Mouse (Mus musculus) lung, embryonic 14.5 days (tissue): ENCODE data around the gene Bcas3. TPM values are rescaled to one million over a fixed set of nuclear protein-coding genes. Genes with fewer than 3 reads are reported as not detected.

Experiments used
- ATAC-seq: fragments of 200-750 bp; cut with Nextera tagmentation; 2 replicates; pipeline ENCODE4 v1.8.0; 2017; ENCODE audit warnings: mild to moderate bottlenecking, moderate TSS enrichment, moderate library complexity; ENCODE audit not compliant: insufficient read depth
- DNase-seq: peaks from one replicate; pipeline ENCODE4 v3.0.0-alpha.2; 2015
- H3K27ac ChIP-seq: fragments of 300-500 bp; sonication (generic); 2 replicates; pipeline ENCODE4 v1.5.1; 2014; ENCODE audit warnings: low read depth, mild to moderate bottlenecking, moderate library complexity
- H3K27me3 ChIP-seq: fragments of 300-500 bp; sonication (generic); 2 replicates; pipeline ENCODE4 v1.6.1; 2014; ENCODE audit warnings: low read length, control low read depth; ENCODE audit not compliant: insufficient read depth
- H3K36me3 ChIP-seq: fragments of 300-500 bp; sonication (generic); 2 replicates; pipeline ENCODE4 v1.6.1; 2014; ENCODE audit warnings: control low read depth; ENCODE audit not compliant: insufficient read depth
- H3K4me1 ChIP-seq: fragments of 300-500 bp; sonication (generic); 2 replicates; pipeline ENCODE4 v1.6.1; 2014; ENCODE audit warnings: antibody characterized with exemption, control low read depth; ENCODE audit not compliant: insufficient read depth
- H3K4me2 ChIP-seq: fragments of 300-500 bp; sonication (generic); 2 replicates; pipeline ENCODE4 v1.6.1; 2014; ENCODE audit warnings: mild to moderate bottlenecking
- H3K4me3 ChIP-seq: fragments of 300-500 bp; sonication (generic); 2 replicates; pipeline ENCODE4 v1.5.1; 2014; ENCODE audit warnings: low read depth, low read length
- H3K9ac ChIP-seq: fragments of 300-500 bp; sonication (generic); 2 replicates; pipeline ENCODE4 v1.6.1; 2014
- H3K9me3 ChIP-seq: fragments of 300-500 bp; sonication (generic); 2 replicates; pipeline ENCODE4 v1.6.1; 2016; ENCODE audit warnings: low read depth, low read length, control low read depth
- CTCF ChIP-seq: IDR thresholded peaks from 2 replicates; pipeline ENCODE4 v1.5.1; 2016; ENCODE audit warnings: antibody characterized with exemption, low read depth
- WGBS: fragments of 180-500 bp; shearing (Covaris S2); extraction: QIAGEN DNeasy Blood & Tissue Kit; methylation state at CpG from one replicate; pipeline ENCODE4 v1.1.7; 2014; 5-methylcytosine and 5-hydroxymethylcytosine counted together
- polyA plus RNA-seq: library from polyadenylated mRNA; unstranded; fragments of >200 nt; fragmentation: Nextera tagmentation; extraction: Ambion mirVana; gene quantifications from 2 replicates; pipeline ENCODE4 v1.2.1, GENCODE M21; 2014

Gene Bcas3
- polyA plus RNA-seq, 1 experiment from 2014 or later = 35.0 TPM

- H3K9ac ChIP-seq = peak overlapping the region; percentile 16; the same call in 1 of the 2 replicates
- no peak overlapping the region for H3K4me3 ChIP-seq
- H3K4me1 ChIP-seq = peaks cover 33% of the 10 kb centered on the region
- H3K36me3 ChIP-seq = no peaks in the 10 kb centered on the region
- WGBS = 20% methylated on average over 9 of the region's 9 CpGs
- H3K27me3 ChIP-seq = peaks cover 33% of the 10 kb centered on the region
- peak overlapping the region; percentile 25; the same call in 1 of the 2 replicates for H3K4me2 ChIP-seq
- TF ChIP-seq CTCF = no peak
- DNase-seq = peak; percentile 60
- no peaks in the 10 kb centered on the region for H3K9me3 ChIP-seq
- peak overlapping the region; percentile 40; the same call in 1 of the 2 replicates for H3K27ac ChIP-seq
- ATAC-seq = no peak
Measured at GRCm38 (mm10) chr11:85827342-85827741, 474.4 kb downstream of the Bcas3 start.

GRCm38 (mm10) chr11:85828691-85829519, 475.9 kb downstream of the Bcas3 start:
- 16% methylated on average over 38 of the region's 38 CpGs for WGBS
- no peak for TF ChIP-seq CTCF
- peak; percentile 47 for DNase-seq
- Histone ChIP-seq H3K4me1 (peaks cover 28% of the 10 kb centered on the region), H3K9ac (peak overlapping the region; percentile 99), H3K4me2 (peak overlapping the region; percentile 93), H3K9me3 (no peaks in the 10 kb centered on the region), H3K36me3 (peaks cover 1% of the 10 kb centered on the region), H3K27ac (peak overlapping the region; percentile 99), H3K4me3 (peak overlapping the region; percentile 80), H3K27me3 (peaks cover 35% of the 10 kb centered on the region)
- ATAC-seq = no peak

GRCm38 (mm10) chr11:85829520-85830440, 476.8 kb downstream of the Bcas3 start:
- Histone ChIP-seq H3K27ac (peak overlapping the region; percentile 99), H3K4me2 (peak overlapping the region; percentile 93), H3K9ac (peak overlapping the region; percentile 99), H3K4me3 (peak overlapping the region; percentile 80), H3K4me1 (peaks cover 28% of the 10 kb centered on the region), H3K36me3 (peaks cover 10% of the 10 kb centered on the region), H3K27me3 (peaks cover 42% of the 10 kb centered on the region), H3K9me3 (no peaks in the 10 kb centered on the region)
- peak; percentile 33 for ATAC-seq
- DNase-seq = peak; percentile 86
- TF ChIP-seq CTCF = peak; percentile 29
- under 1% methylated on average over 60 of the region's 61 CpGs for WGBS

GRCm38 (mm10) chr11:85830901-85831341, 478.0 kb downstream of the Bcas3 start:
- H3K27me3 ChIP-seq = peaks cover 54% of the 10 kb centered on the region
- no peak for ATAC-seq
- peak; percentile 63 for TF ChIP-seq CTCF
- WGBS = 2% methylated on average over 17 of the region's 17 CpGs
- H3K4me2 ChIP-seq = peak overlapping the region; percentile 93
- H3K9me3 ChIP-seq = no peaks in the 10 kb centered on the region
- peak overlapping the region; percentile 99 for H3K27ac ChIP-seq
- DNase-seq = peak; percentile 82
- H3K4me3 ChIP-seq = peak overlapping the region; percentile 80
- peaks cover 24% of the 10 kb centered on the region for H3K4me1 ChIP-seq
- peak overlapping the region; percentile 99 for H3K9ac ChIP-seq
- peaks cover 22% of the 10 kb centered on the region for H3K36me3 ChIP-seq

GRCm38 (mm10) chr11:85831656-85832230, 478.8 kb downstream of the Bcas3 start:
- H3K4me1 ChIP-seq = peaks cover 24% of the 10 kb centered on the region
- WGBS = under 1% methylated on average over 33 of the region's 33 CpGs
- H3K4me3 ChIP-seq = peak overlapping the region; percentile 80
- H3K36me3 ChIP-seq = peaks cover 30% of the 10 kb centered on the region
- H3K9me3 ChIP-seq = no peaks in the 10 kb centered on the region
- H3K27ac ChIP-seq = peak overlapping the region; percentile 99
- DNase-seq (peak; percentile 81), ATAC-seq (no peak)
- peaks cover 57% of the 10 kb centered on the region for H3K27me3 ChIP-seq
- no peak for TF ChIP-seq CTCF
- H3K4me2 ChIP-seq = peak overlapping the region; percentile 93
- peak overlapping the region; percentile 99 for H3K9ac ChIP-seq

- 1% methylated on average over 52 of the region's 52 CpGs for WGBS
- Histone ChIP-seq H3K4me1 (peaks cover 17% of the 10 kb centered on the region), H3K9ac (peak within 1 kb of the TSS; percentile 99), H3K4me3 (peak within 1 kb of the TSS; percentile 80), H3K27ac (peak within 1 kb of the TSS; percentile 99), H3K36me3 (peaks cover 36% of the 10 kb centered on the region), H3K4me2 (peak within 1 kb of the TSS; percentile 93), H3K27me3 (peaks cover 58% of the 10 kb centered on the region), H3K9me3 (no peaks in the 10 kb centered on the region)
- TF ChIP-seq CTCF = 0 out of 2 replicates have a peak, but pooled peaks have one; percentile 22
- DNase-seq (peak; percentile 98), ATAC-seq (peak; percentile 89)
Measured at GRCm38 (mm10) chr11:85832231-85832924, 479.4 kb downstream of the Bcas3 start, which contains the start of gene Tbx2. Gene Tbx2 (plus strand): TSS chr11:85832551.
